Mouse (Mus musculus) liver, embryonic 11.5 days (tissue): ENCODE results near the gene Tmem256. TPM values are rescaled to one million over a fixed set of nuclear protein-coding genes. Genes with fewer than 3 reads are reported as not detected.

Experiments
- ATAC-seq: fragments of 200-750 bp; cut with Nextera tagmentation; replicated peaks from 2 replicates; pipeline ENCODE4 v1.8.0; 2017; ENCODE audit warnings: moderate number of reproducible peaks, mild to moderate bottlenecking, moderate TSS enrichment, moderate library complexity; ENCODE audit not compliant: low FRiP score
- DNase-seq: peaks from one replicate; pipeline ENCODE4 v3.0.0-alpha.2; 2017; ENCODE audit warnings: low spot score
- H3K27ac ChIP-seq: fragments of 300-500 bp; sonication (generic); 2 replicates; pipeline ENCODE4 v1.5.1; 2014; ENCODE audit warnings: mild to moderate bottlenecking, low read depth, low read length, control low read depth
- H3K27me3 ChIP-seq: fragments of 300-500 bp; sonication (generic); replicated peaks from 2 replicates; pipeline ENCODE4 v1.6.1; 2014; ENCODE audit warnings: low read length, mixed read lengths; ENCODE audit not compliant: control insufficient read depth, insufficient read depth
- H3K36me3 ChIP-seq: fragments of 300-500 bp; sonication (generic); 2 replicates; pipeline ENCODE4 v1.6.1; 2014; ENCODE audit warnings: mild to moderate bottlenecking, low read length, moderate library complexity, mixed read lengths; ENCODE audit not compliant: control insufficient read depth, insufficient read depth
- H3K4me1 ChIP-seq: fragments of 300-500 bp; sonication (generic); replicated peaks from 2 replicates; pipeline ENCODE4 v1.6.1; 2014; ENCODE audit warnings: low read length, mixed read lengths; ENCODE audit not compliant: control insufficient read depth, insufficient read depth
- H3K4me2 ChIP-seq: fragments of 300-500 bp; sonication (generic); 2 replicates; pipeline ENCODE4 v1.6.1; 2014; ENCODE audit warnings: mild to moderate bottlenecking, control low read depth, moderate library complexity
- H3K4me3 ChIP-seq: fragments of 300-500 bp; sonication (generic); 2 replicates; pipeline ENCODE4 v1.5.1; 2014; ENCODE audit warnings: low read depth, low read length, control low read depth
- H3K9ac ChIP-seq: fragments of 300-500 bp; sonication (generic); 2 replicates; pipeline ENCODE4 v1.6.1; 2014; ENCODE audit warnings: low read depth, low read length, control low read depth
- H3K9me3 ChIP-seq: fragments of 300-500 bp; sonication (generic); 2 replicates; pipeline ENCODE4 v1.6.1; 2016; ENCODE audit warnings: low read length, inconsistent platforms, mixed read lengths; ENCODE audit not compliant: control insufficient read depth
- WGBS: fragments of 180-500 bp; shearing (Covaris S2); extraction: QIAGEN DNeasy Blood & Tissue Kit; methylation state at CpG from one replicate; pipeline ENCODE4 v1.1.7; 2014; 5-methylcytosine and 5-hydroxymethylcytosine counted together
- polyA plus RNA-seq: library from polyadenylated mRNA; unstranded; fragments of >200 nt; fragmentation: Nextera tagmentation; extraction: Ambion mirVana; gene quantifications from 2 replicates; pipeline ENCODE4 v1.2.1, GENCODE M21; 2014

The Tmem256 gene
- polyA plus RNA-seq, 1 experiment from 2014 or later: 370 TPM

DNA sequence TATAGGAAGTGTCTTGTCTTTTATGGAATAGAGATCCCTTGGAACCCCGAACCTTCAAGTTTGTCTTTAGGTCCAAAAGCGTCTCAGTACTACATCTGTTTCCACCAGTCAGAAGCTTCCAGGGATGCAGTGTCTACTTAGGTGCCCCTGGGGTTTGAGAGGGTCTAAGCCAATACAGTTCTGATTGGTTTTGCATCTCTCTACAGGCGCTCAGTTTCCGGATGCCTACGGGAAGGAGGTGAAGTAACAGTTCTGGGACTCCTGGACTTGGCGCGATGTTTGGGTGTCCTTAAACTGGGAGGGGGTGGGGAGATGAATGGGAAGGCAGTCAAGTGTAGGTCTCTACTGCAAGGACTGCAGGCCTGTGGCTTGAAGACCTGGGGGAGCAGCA, 395 bp downstream of the Tmem256 start:
- ATAC-seq (peak; percentile 3; the same call in 1 of the 2 replicates), DNase-seq (no peak)
- H3K4me1 ChIP-seq: peaks cover 41% of the 10 kb centered on the region

DNA sequence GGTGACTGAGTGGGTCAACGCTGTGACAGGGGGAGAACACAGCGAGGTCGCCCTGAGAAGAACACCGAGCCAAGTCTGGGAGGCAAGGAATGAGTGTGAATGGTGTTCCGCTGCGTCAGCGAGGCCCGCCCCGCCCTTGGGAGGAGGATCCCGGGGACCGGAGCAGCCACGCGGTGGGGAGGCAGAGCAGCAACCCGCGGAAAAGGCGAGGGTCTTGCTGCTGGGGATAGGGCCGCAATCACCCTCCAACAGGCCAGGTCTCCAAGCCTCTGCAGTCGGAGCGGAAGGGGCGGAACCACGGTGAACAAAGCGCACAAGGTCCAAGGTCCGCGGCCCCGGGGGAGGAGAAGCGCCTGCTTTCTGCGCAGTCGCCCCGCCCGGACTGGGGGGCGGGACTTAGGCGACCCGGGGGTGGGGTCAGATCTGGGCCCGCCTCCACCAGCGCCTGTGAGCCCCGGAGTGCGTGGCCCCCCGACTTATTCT, 7.9 kb downstream of the Tmem256 start, which contains the start of gene Plscr3:
Gene Plscr3 (plus strand): TSS at position 179 of the 483 bp plus-strand sequence.
- ATAC-seq (peak; percentile 90), DNase-seq (peak; percentile 97)
- Histone ChIP-seq H3K4me3 (peak within 1 kb of the TSS; percentile 74), H3K27ac (peak within 1 kb of the TSS; percentile 95), H3K36me3 (peaks cover 19% of the 10 kb centered on the region), H3K9ac (peak within 1 kb of the TSS; percentile 72), H3K9me3 (no peaks in the 10 kb centered on the region), H3K4me1 (peaks cover 31% of the 10 kb centered on the region), H3K27me3 (no peaks in the 10 kb centered on the region), H3K4me2 (peak within 1 kb of the TSS; percentile 76)
- WGBS: under 1% methylated on average over 38 of the region's 38 CpGs

More for the DNA sequence above, 395 bp downstream of the Tmem256 start:
- H3K36me3 ChIP-seq: no peaks in the 10 kb centered on the region; the same call in 1 of the 2 replicates
- no peaks in the 10 kb centered on the region for H3K9me3 ChIP-seq
- 0% methylated on average over 7 of the region's 7 CpGs for WGBS
- H3K4me3 ChIP-seq: peak overlapping the region; percentile 76
- peak overlapping the region; percentile 80 for H3K9ac ChIP-seq
- H3K27ac ChIP-seq: peak overlapping the region; percentile 78
- peak overlapping the region; percentile 96 for H3K4me2 ChIP-seq
- peaks cover 33% of the 10 kb centered on the region for H3K27me3 ChIP-seq

DNA sequence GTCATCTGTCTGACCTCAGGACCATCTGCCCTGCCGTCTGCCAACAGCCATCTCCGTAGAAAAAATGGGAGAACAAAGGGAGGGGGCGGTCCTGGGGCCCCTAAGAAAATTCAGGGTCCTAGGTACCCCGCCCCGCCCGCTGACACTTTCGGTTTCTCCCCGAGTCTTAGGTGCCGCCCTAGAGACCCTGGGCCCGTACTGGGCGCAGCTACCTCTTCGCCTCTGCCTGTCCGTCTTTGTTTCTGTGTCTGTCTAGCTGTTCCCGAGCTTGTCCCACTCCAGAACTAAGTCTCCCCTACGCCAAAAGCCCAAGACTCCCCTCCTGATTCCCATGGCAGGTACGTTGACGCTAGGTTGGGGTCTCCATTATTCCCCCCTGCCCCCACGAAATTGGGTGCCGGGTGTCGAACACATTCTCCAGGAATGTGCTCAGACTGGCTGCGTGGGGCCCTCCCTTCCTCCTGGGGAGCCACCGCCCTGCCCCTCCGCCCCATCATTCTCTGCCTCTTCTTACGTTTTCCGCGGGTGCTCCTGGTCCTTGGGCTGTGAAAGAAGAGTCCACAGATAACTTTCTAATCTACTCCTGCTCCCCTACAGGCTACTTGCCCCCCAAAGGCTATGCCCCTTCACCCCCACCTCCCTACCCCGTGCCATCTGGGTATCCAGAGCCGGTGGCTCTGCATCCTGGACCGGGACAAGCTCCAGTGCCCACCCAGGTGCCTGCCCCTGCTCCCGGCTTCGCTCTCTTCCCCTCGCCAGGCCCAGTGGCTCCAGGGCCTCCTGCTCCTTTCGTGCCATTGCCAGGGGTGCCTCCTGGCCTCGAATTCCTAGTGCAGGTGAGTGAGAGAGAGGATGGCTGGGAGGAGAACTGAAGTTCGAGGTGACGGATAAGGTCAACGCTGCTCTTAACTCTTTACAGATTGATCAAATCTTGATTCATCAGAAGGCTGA, 8.7 kb downstream of the Tmem256 start:
- no peaks in the 10 kb centered on the region for H3K27me3 ChIP-seq
- peak overlapping the region; percentile 74 for H3K4me3 ChIP-seq
- H3K4me2 ChIP-seq: peak overlapping the region; percentile 76
- peaks cover 37% of the 10 kb centered on the region for H3K4me1 ChIP-seq
- no peaks in the 10 kb centered on the region for H3K9me3 ChIP-seq
- peaks cover 24% of the 10 kb centered on the region for H3K36me3 ChIP-seq
- DNase-seq (no peak), ATAC-seq (peak; percentile 56)
- peak overlapping the region; percentile 95 for H3K27ac ChIP-seq
- WGBS: 13% methylated on average over 37 of the region's 37 CpGs
- peak overlapping the region; percentile 72 for H3K9ac ChIP-seq

DNA sequence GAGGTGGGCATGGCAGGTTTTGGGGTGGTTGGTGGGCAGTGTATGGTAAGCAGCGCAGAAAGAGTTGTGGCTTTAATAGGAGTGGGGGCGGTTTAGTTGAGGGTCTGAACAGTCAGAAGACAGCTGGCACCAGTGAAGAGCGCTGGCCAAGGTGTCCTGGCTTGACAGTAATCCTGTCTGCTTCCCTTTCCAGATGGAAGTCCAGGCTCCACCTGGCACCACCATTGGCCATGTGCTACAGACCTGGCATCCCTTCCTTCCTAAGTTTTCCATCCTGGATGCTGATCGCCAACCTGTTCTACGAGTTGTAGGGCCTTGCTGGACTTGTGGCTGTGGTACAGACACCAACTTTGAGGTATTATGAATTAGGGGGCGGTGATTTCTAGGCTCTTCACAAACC, 9.7 kb downstream of the Tmem256 start:
- H3K4me1 ChIP-seq: peaks cover 43% of the 10 kb centered on the region
- DNase-seq (no peak), ATAC-seq (no peak)
- peaks cover 24% of the 10 kb centered on the region for H3K36me3 ChIP-seq
- no peaks in the 10 kb centered on the region for H3K27me3 ChIP-seq
- H3K4me3 ChIP-seq: peak overlapping the region; percentile 74; the same call in 1 of the 2 replicates
- H3K9me3 ChIP-seq: no peaks in the 10 kb centered on the region
- WGBS: 95% methylated on average over 6 of the region's 6 CpGs
- H3K4me2 ChIP-seq: peak overlapping the region; percentile 76
- H3K27ac ChIP-seq: no peak overlapping the region
- H3K9ac ChIP-seq: no peak overlapping the region

DNA sequence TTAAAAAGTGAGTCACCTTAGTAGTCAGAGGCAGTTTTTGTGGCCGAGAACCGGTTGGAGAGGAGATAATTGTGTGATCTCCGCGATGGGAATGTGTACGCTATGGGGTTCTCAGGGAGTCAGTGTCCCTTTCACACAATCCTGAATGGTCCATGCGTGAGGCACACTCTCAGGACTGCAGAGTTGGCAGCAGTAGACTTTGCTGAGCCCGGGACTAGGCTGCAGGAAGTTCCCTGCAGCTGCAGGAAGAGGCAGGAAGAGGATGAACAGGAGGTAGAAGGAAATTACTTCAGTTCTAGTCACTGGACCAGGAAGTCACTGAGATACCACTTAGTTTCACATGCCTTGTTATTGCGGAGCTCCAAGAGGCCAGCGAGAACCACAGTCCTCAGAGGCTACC, 10.8 kb downstream of the Tmem256 start:
- no peaks in the 10 kb centered on the region for H3K9me3 ChIP-seq
- peaks cover 24% of the 10 kb centered on the region for H3K36me3 ChIP-seq
- H3K4me3 ChIP-seq: no peak overlapping the region
- H3K9ac ChIP-seq: no peak overlapping the region
- peak overlapping the region; percentile 15; the same call in 1 of the 2 replicates for H3K4me2 ChIP-seq
- H3K27me3 ChIP-seq: no peaks in the 10 kb centered on the region
- no peak for ATAC-seq
- DNase-seq: no peak
- 78% methylated on average over 9 of the region's 9 CpGs for WGBS
- peaks cover 51% of the 10 kb centered on the region for H3K4me1 ChIP-seq
- peak overlapping the region; percentile 16; the same call in 1 of the 2 replicates for H3K27ac ChIP-seq

DNA sequence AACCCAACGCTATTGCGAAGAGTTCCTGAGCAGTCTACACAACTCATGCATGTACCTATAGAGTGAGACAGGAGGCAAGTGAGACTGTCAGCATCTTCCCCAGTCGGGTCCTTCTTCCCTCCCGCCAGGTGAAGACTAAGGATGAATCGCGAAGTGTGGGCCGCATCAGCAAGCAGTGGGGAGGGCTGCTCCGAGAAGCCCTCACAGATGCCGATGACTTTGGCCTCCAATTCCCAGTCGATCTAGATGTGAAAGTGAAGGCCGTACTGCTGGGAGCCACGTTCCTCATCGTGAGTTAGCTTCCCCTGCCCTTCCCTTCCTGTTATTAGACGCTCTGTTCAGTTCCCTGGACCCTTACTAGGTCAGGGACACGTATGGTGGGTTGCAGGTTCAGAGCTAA, 11.6 kb downstream of the Tmem256 start:
- Histone ChIP-seq H3K27me3 (no peaks in the 10 kb centered on the region), H3K4me2 (no peak overlapping the region), H3K4me1 (peaks cover 56% of the 10 kb centered on the region), H3K9me3 (no peaks in the 10 kb centered on the region), H3K27ac (peak overlapping the region; percentile 21; the same call in 1 of the 2 replicates), H3K9ac (no peak overlapping the region), H3K4me3 (no peak overlapping the region), H3K36me3 (peaks cover 24% of the 10 kb centered on the region)
- 89% methylated on average over 15 of the region's 15 CpGs for WGBS
- DNase-seq (no peak), ATAC-seq (no peak)

DNA sequence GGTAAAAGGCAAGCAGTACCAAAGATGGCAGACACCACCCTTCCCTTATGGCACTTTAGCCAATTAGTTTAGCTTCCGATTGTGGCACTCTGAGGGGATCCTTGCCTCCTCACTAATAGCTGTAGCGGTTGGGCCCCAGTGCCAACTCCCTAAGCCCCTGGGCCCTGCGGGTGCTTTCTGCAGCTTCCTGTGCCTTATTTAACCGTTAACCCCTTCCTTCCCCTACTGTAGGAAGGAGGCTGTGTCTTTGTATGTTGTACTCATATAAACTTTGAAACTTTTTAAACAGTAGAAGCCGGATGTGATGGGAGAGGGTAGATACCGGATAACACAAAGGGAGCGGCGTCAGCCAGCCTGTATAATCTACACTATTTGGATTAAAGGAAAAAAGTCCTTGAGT, 12.4 kb downstream of the Tmem256 start:
- Histone ChIP-seq H3K27ac (peak overlapping the region; percentile 21; the same call in 1 of the 2 replicates), H3K4me3 (no peak overlapping the region), H3K27me3 (no peaks in the 10 kb centered on the region), H3K9me3 (no peaks in the 10 kb centered on the region), H3K36me3 (peaks cover 24% of the 10 kb centered on the region), H3K4me2 (no peak overlapping the region; the same call in 1 of the 2 replicates), H3K4me1 (peaks cover 60% of the 10 kb centered on the region), H3K9ac (no peak overlapping the region)
- no peak for ATAC-seq
- 72% methylated on average over 8 of the region's 8 CpGs for WGBS
- DNase-seq: no peak

DNA sequence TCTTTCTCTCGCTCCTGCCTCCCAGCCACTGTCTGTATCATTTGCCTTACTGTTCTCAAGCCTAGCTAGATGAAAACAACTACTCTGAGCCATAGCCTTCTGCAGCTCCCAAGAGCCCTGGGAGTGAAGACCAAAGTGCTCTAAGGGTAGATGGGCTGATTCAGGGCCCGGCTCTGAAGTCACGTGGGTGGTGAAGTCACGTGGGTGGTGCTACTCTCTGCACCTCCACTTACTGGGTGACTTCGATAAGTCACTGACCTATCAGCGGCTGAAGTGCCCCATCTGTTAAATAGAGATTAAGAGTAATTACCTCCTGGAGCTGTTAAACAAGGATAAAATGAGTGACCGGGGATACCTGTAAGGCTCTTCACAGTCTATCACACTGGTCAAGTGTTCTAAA, 15.7 kb downstream of the Tmem256 start:
- 43% methylated on average over 7 of the region's 7 CpGs for WGBS
- H3K4me2 ChIP-seq: peak overlapping the region; percentile 52
- H3K4me3 ChIP-seq: peak overlapping the region; percentile 21; the same call in 1 of the 2 replicates
- peaks cover 45% of the 10 kb centered on the region for H3K4me1 ChIP-seq
- H3K9ac ChIP-seq: peak overlapping the region; percentile 4
- DNase-seq (peak; percentile 65), ATAC-seq (peak; percentile 93)
- H3K27me3 ChIP-seq: peaks cover 16% of the 10 kb centered on the region
- peak overlapping the region; percentile 94 for H3K27ac ChIP-seq
- peaks cover 20% of the 10 kb centered on the region for H3K36me3 ChIP-seq
- H3K9me3 ChIP-seq: no peaks in the 10 kb centered on the region
